12 mouse cellular contexts compared by ENCODE assay signal in genomic region chr7:30730064-30730722, GRCm38 (mm10). TPM values are rescaled to one million over a fixed set of nuclear protein-coding genes. Genes with fewer than 3 reads are reported as not detected.
DNase-seq lines count a peak whose midpoint lies in the region; ATAC-seq and TF ChIP-seq lines count a peak whose summit lies in the region.
"Not testable (repeated sequence)": the region's sequence is repeated elsewhere in the genome, so short reads cannot be mapped to it uniquely, and the experiment has no call there.
"Had no signal": no experiment of that assay in that cellular context is flagged by ENCODE, and none has a peak within 500 bp of the region (broad histone marks: within the 10 kb centered on the region; RNA-seq: fewer than 3 reads in every experiment).

No protein-coding gene starts in this region.

- peaks cover 46% of the 10 kb centered on the region for H3K4me1 ChIP-seq in G1E (ENCODE audit: insufficient read depth, low read depth, low read length)
- not testable (repeated sequence) for H3K4me1 ChIP-seq in forebrain, embryonic 11.5 days (replicated peaks; ENCODE audit: control insufficient read depth, insufficient read depth, low read length); kidney, adult 2 months (ENCODE audit: control insufficient read depth, insufficient read depth, low read length)
- H3K4me1 ChIP-seq in heart, postnatal 0 days (ENCODE audit: control insufficient read depth, insufficient read depth): peaks cover 14% of the 10 kb centered on the region
- peaks cover 15% of the 10 kb centered on the region for H3K4me1 ChIP-seq in liver, embryonic 11.5 days (replicated peaks; ENCODE audit: control insufficient read depth, insufficient read depth, low read length)
- H3K4me1 ChIP-seq in midbrain, embryonic 12.5 days: peaks cover 27% of the 10 kb centered on the region
- peaks cover 16% of the 10 kb centered on the region; the same call in 1 of the 2 replicates for H3K4me1 ChIP-seq in small intestine, adult 2 months (ENCODE audit: control insufficient read depth, insufficient read depth, insufficient read length, low read length)

- not testable (repeated sequence) for TF ChIP-seq CTCF in G1E (IDR thresholded peaks at IDR 0.05; ENCODE audit: low read depth, low read length); heart, postnatal 0 days (IDR thresholded peaks at IDR 0.05; ENCODE audit: low read depth); kidney, adult 2 months (conservative IDR thresholded peaks at IDR 0.05; ENCODE audit: insufficient read depth, insufficient read length, low read depth, low read length); small intestine, adult 2 months (IDR thresholded peaks at IDR 0.05; ENCODE audit: extremely low read depth, insufficient read length, insufficient replicate concordance, low read depth, low read length)

- peaks cover 79% of the 10 kb centered on the region for H3K36me3 ChIP-seq in G1E (replicated peaks)
- not testable (repeated sequence) for H3K36me3 ChIP-seq in forebrain, embryonic 11.5 days (ENCODE audit: control insufficient read depth, insufficient read depth, low read length); kidney, adult 2 months (ENCODE audit: control insufficient read depth, insufficient read depth, low read length); small intestine, adult 2 months (ENCODE audit: control insufficient read depth, insufficient read depth, low read length)
- H3K36me3 ChIP-seq in heart, postnatal 0 days (replicated peaks; ENCODE audit: control insufficient read depth, insufficient read depth, low read length): peaks cover 40% of the 10 kb centered on the region
- H3K36me3 ChIP-seq in liver, embryonic 11.5 days (ENCODE audit: control insufficient read depth, insufficient read depth, low read length): peaks cover 11% of the 10 kb centered on the region; the same call in 1 of the 2 replicates
- H3K36me3 ChIP-seq in midbrain, embryonic 12.5 days: peaks cover 47% of the 10 kb centered on the region

- H3K4me2 ChIP-seq in forebrain, embryonic 11.5 days (ENCODE audit: low read depth, low read length, severe bottlenecking): peak overlapping the region; percentile 88
- H3K4me2 ChIP-seq in heart, postnatal 0 days (ENCODE audit: low read depth, low read length): peak overlapping the region; percentile 97
- peak overlapping the region; percentile 93 for H3K4me2 ChIP-seq in liver, embryonic 11.5 days
- peak overlapping the region; percentile 63 for H3K4me2 ChIP-seq in midbrain, embryonic 12.5 days (replicated peaks)

- not testable (repeated sequence) for TF ChIP-seq EP300 in heart, postnatal 0 days (IDR thresholded peaks at IDR 0.05; ENCODE audit: low read depth)

- ATAC-seq in G1E (ENCODE audit: extremely low read depth, insufficient number of reproducible peaks, low FRiP score, poor library complexity, severe bottlenecking); forebrain, embryonic 11.5 days (replicated peaks; ENCODE audit: low FRiP score); heart, postnatal 0 days (ENCODE audit: insufficient read depth, low read depth); liver, embryonic 11.5 days (replicated peaks; ENCODE audit: low FRiP score): not testable (repeated sequence)
- ATAC-seq in midbrain, embryonic 12.5 days (ENCODE audit: low FRiP score, low read depth): 0 out of 2 replicates have a peak, but pooled peaks have one; percentile 0

- H3K4me3 ChIP-seq in G1E (ENCODE audit: low read depth, low read length): peak overlapping the region; percentile 83
- H3K4me3 ChIP-seq in forebrain, embryonic 11.5 days (ENCODE audit: low read depth, low read length): peak overlapping the region; percentile 75
- peak overlapping the region; percentile 88 for H3K4me3 ChIP-seq in heart, postnatal 0 days (ENCODE audit: low read depth, low read length)
- H3K4me3 ChIP-seq in kidney, adult 2 months (ENCODE audit: insufficient read depth, low read depth, low read length): peak overlapping the region; percentile 74
- H3K4me3 ChIP-seq in liver, embryonic 11.5 days (ENCODE audit: low read depth, low read length): peak overlapping the region; percentile 89
- H3K4me3 ChIP-seq in midbrain, embryonic 12.5 days: peak overlapping the region; percentile 73
- H3K4me3 ChIP-seq in small intestine, adult 2 months (ENCODE audit: low read depth, low read length): peak overlapping the region; percentile 86

- not testable (repeated sequence) for DNase-seq in G1E (ENCODE audit: low spot score); forebrain, embryonic 11.5 days (ENCODE audit: low spot score); heart, postnatal 0 days (ENCODE audit: low spot score); kidney, adult 2 months; liver, embryonic 11.5 days (ENCODE audit: low spot score)
- peak; percentile 47 for DNase-seq in cerebellum, adult 9-11 months

- H3K9ac ChIP-seq in forebrain, embryonic 11.5 days (ENCODE audit: low read length): peak overlapping the region; percentile 86
- peak overlapping the region; percentile 85 for H3K9ac ChIP-seq in heart, postnatal 0 days (replicated peaks; ENCODE audit: low read depth, low read length)
- H3K9ac ChIP-seq in liver, embryonic 11.5 days (ENCODE audit: low read depth, low read length): peak overlapping the region; percentile 92
- peak overlapping the region; percentile 79 for H3K9ac ChIP-seq in midbrain, embryonic 12.5 days (replicated peaks)

- 20% methylated on average over 8 of the region's 22 CpGs for WGBS in forebrain, embryonic 11.5 days
- 28% methylated on average over 11 of the region's 22 CpGs for WGBS in heart, postnatal 0 days
- WGBS in kidney, adult 2 months: 16% methylated on average over 20 of the region's 22 CpGs
- WGBS in liver, embryonic 11.5 days: 21% methylated on average over 20 of the region's 22 CpGs
- 23% methylated on average over 9 of the region's 22 CpGs for WGBS in midbrain, embryonic 12.5 days
- WGBS in small intestine, adult 2 months: 14% methylated on average over 15 of the region's 22 CpGs

- TF ChIP-seq POLR2A in kidney, adult 2 months (IDR thresholded peaks at IDR 0.05; ENCODE audit: low read depth, low read length); small intestine, adult 2 months (IDR thresholded peaks at IDR 0.05; ENCODE audit: low read depth, low read length): not testable (repeated sequence)

- not testable (repeated sequence) for H3K27me3 ChIP-seq in G1E (ENCODE audit: insufficient read depth, low read length); forebrain, embryonic 11.5 days (ENCODE audit: control insufficient read depth, insufficient read depth, low read length); heart, postnatal 0 days (ENCODE audit: control insufficient read depth, insufficient read depth, low read length); kidney, adult 2 months (replicated peaks; ENCODE audit: control insufficient read depth, insufficient read depth, low read length); liver, embryonic 11.5 days (replicated peaks; ENCODE audit: control insufficient read depth, insufficient read depth, low read length); midbrain, embryonic 12.5 days; small intestine, adult 2 months (ENCODE audit: control insufficient read depth, insufficient read depth, low read length)

- H3K27ac ChIP-seq in forebrain, embryonic 11.5 days (ENCODE audit: low read depth, low read length): peak overlapping the region; percentile 87; the same call in 1 of the 2 replicates
- H3K27ac ChIP-seq in heart, postnatal 0 days (ENCODE audit: low read depth): peak overlapping the region; percentile 84
- H3K27ac ChIP-seq in kidney, adult 2 months (ENCODE audit: insufficient read depth, low read depth, low read length): peak overlapping the region; percentile 68; the same call in 1 of the 2 replicates
- peak overlapping the region; percentile 88 for H3K27ac ChIP-seq in liver, embryonic 11.5 days (ENCODE audit: low read depth, low read length)
- H3K27ac ChIP-seq in midbrain, embryonic 12.5 days (replicated peaks): peak overlapping the region; percentile 91
- peak overlapping the region; percentile 80 for H3K27ac ChIP-seq in small intestine, adult 2 months (ENCODE audit: insufficient read depth, low read depth, low read length)

- not testable (repeated sequence) for H3K9me3 ChIP-seq in G1E (replicated peaks); forebrain, embryonic 11.5 days (ENCODE audit: control insufficient read depth, low read length); heart, postnatal 0 days (replicated peaks; ENCODE audit: control insufficient read depth, low read length); liver, embryonic 11.5 days (ENCODE audit: control insufficient read depth, low read length); midbrain, embryonic 12.5 days

RNA-seq across cellular contexts. Expression of gene Tmem147, which starts 0.9 kb away (rescaled TPM):
- total RNA-seq in G1E (2014; fragmentation: Nextera tagmentation) (57.5 and 67.7 TPM in 2 replicates), G1E (2017) (47.5 and 54.9 TPM in 2 replicates)
- 40.1 and 44.9 TPM in 2 replicates for polyA plus RNA-seq in G1E (2012)
- polyA plus RNA-seq in forebrain, embryonic 11.5 days (2014; fragmentation: Nextera tagmentation; extraction: Ambion mirVana): 133 and 153 TPM in 2 replicates
- 228 and 261 TPM in 2 replicates for total RNA-seq in heart, postnatal 0 days (2014; rRNA removed; ENCODE audit: low replicate concordance)
- polyA plus RNA-seq in heart, postnatal 0 days (2015; fragmentation: Nextera tagmentation; extraction: Ambion mirVana): 283 and 304 TPM in 2 replicates
- polyA plus RNA-seq in kidney, adult 2 months (2012; rRNA removed): 457 and 511 TPM in 2 replicates
- 168 and 181 TPM in 2 replicates for polyA plus RNA-seq in liver, embryonic 11.5 days (2014; fragmentation: Nextera tagmentation; extraction: Ambion mirVana)
- polyA plus RNA-seq in midbrain, embryonic 12.5 days (2016; fragmentation: Nextera tagmentation; extraction: Ambion mirVana): 149 and 152 TPM in 2 replicates
- polyA plus RNA-seq in small intestine, adult 2 months (2012; rRNA removed): 181 and 200 TPM in 2 replicates

RNA-seq across cellular contexts. Expression of gene Gapdhs, which starts 13.3 kb away (rescaled TPM):
- total RNA-seq in G1E (2014; fragmentation: Nextera tagmentation) (not detected in 2 replicates), G1E (2017) (not detected in 2 replicates)
- polyA plus RNA-seq in G1E (2012): not detected in 2 replicates
- polyA plus RNA-seq in forebrain, embryonic 11.5 days (2014; fragmentation: Nextera tagmentation; extraction: Ambion mirVana): 0.33 and 1.5 TPM in 2 replicates
- not detected in 2 replicates for total RNA-seq in heart, postnatal 0 days (2014; rRNA removed; ENCODE audit: low replicate concordance)
- 0.16 TPM in 1 of 2 replicates, not detected in the other for polyA plus RNA-seq in heart, postnatal 0 days (2015; fragmentation: Nextera tagmentation; extraction: Ambion mirVana)
- polyA plus RNA-seq in kidney, adult 2 months (2012; rRNA removed): 0.31 and 0.86 TPM in 2 replicates
- polyA plus RNA-seq in liver, embryonic 11.5 days (2014; fragmentation: Nextera tagmentation; extraction: Ambion mirVana): 0.31 and 0.44 TPM in 2 replicates
- 0.65 and 1.6 TPM in 2 replicates for polyA plus RNA-seq in midbrain, embryonic 12.5 days (2016; fragmentation: Nextera tagmentation; extraction: Ambion mirVana)
- polyA plus RNA-seq in small intestine, adult 2 months (2012; rRNA removed): not detected in 2 replicates
- total RNA-seq: adrenal gland, postnatal 25 days; gastrocnemius, postnatal 14 days; layer of hippocampus, postnatal 25 days had no signal

RNA-seq across cellular contexts. Expression of gene Atp4a, which starts 18.2 kb away (rescaled TPM):
- total RNA-seq in G1E (2014; fragmentation: Nextera tagmentation): not detected in 2 replicates
- total RNA-seq in G1E (2017): 0.05 and 0.06 TPM in 2 replicates
- polyA plus RNA-seq in G1E (2012): not detected in 2 replicates
- polyA plus RNA-seq in forebrain, embryonic 11.5 days (2014; fragmentation: Nextera tagmentation; extraction: Ambion mirVana): 0.72 and 1.7 TPM in 2 replicates
- total RNA-seq in heart, postnatal 0 days (2014; rRNA removed; ENCODE audit: low replicate concordance): not detected in 2 replicates
- 0.04 TPM in 1 of 2 replicates, not detected in the other for polyA plus RNA-seq in heart, postnatal 0 days (2015; fragmentation: Nextera tagmentation; extraction: Ambion mirVana)
- polyA plus RNA-seq in kidney, adult 2 months (2012; rRNA removed): 33.1 and 39.1 TPM in 2 replicates
- polyA plus RNA-seq in liver, embryonic 11.5 days (2014; fragmentation: Nextera tagmentation; extraction: Ambion mirVana): 1.5 and 1.9 TPM in 2 replicates
- polyA plus RNA-seq in midbrain, embryonic 12.5 days (2016; fragmentation: Nextera tagmentation; extraction: Ambion mirVana): 1.1 and 2.0 TPM in 2 replicates
- 0.37 and 1.2 TPM in 2 replicates for polyA plus RNA-seq in small intestine, adult 2 months (2012; rRNA removed)
- polyA plus RNA-seq: inflammation-experienced regulatory T-cells, adult 6 months had no signal

RNA-seq across cellular contexts. Expression of gene Sbsn, which starts 21.1 kb away (rescaled TPM):
- 5.4 and 5.7 TPM in 2 replicates for total RNA-seq in G1E (2014; fragmentation: Nextera tagmentation)
- total RNA-seq in G1E (2017): 0.52 and 5.1 TPM in 2 replicates
- 0.96 and 1.5 TPM in 2 replicates for polyA plus RNA-seq in G1E (2012)
- polyA plus RNA-seq in forebrain, embryonic 11.5 days (2014; fragmentation: Nextera tagmentation; extraction: Ambion mirVana): 0.27 and 1.8 TPM in 2 replicates
- 0.23 and 4.6 TPM in 2 replicates for total RNA-seq in heart, postnatal 0 days (2014; rRNA removed; ENCODE audit: low replicate concordance)
- polyA plus RNA-seq in heart, postnatal 0 days (2015; fragmentation: Nextera tagmentation; extraction: Ambion mirVana): 2.5 and 2.6 TPM in 2 replicates
- polyA plus RNA-seq in kidney, adult 2 months (2012; rRNA removed): 1.4 and 1.9 TPM in 2 replicates
- polyA plus RNA-seq in liver, embryonic 11.5 days (2014; fragmentation: Nextera tagmentation; extraction: Ambion mirVana): 0.07 and 0.21 TPM in 2 replicates
- 1.6 and 1.8 TPM in 2 replicates for polyA plus RNA-seq in midbrain, embryonic 12.5 days (2016; fragmentation: Nextera tagmentation; extraction: Ambion mirVana)
- 0.23 and 0.27 TPM in 2 replicates for polyA plus RNA-seq in small intestine, adult 2 months (2012; rRNA removed)

RNA-seq across cellular contexts. Expression of gene 2200002J24Rik, which starts 31.5 kb away (rescaled TPM):
- total RNA-seq in G1E (2014; fragmentation: Nextera tagmentation) (not detected in 2 replicates), G1E (2017) (not detected in 2 replicates)
- not detected in 2 replicates for polyA plus RNA-seq in G1E (2012)
- polyA plus RNA-seq in forebrain, embryonic 11.5 days (2014; fragmentation: Nextera tagmentation; extraction: Ambion mirVana): not detected in 2 replicates
- total RNA-seq in heart, postnatal 0 days (2014; rRNA removed; ENCODE audit: low replicate concordance): 1.5 and 6.6 TPM in 2 replicates
- polyA plus RNA-seq in heart, postnatal 0 days (2015; fragmentation: Nextera tagmentation; extraction: Ambion mirVana): 5.8 and 6.4 TPM in 2 replicates
- 0.96 and 1.4 TPM in 2 replicates for polyA plus RNA-seq in kidney, adult 2 months (2012; rRNA removed)
- polyA plus RNA-seq in liver, embryonic 11.5 days (2014; fragmentation: Nextera tagmentation; extraction: Ambion mirVana): 0.53 TPM in 1 of 2 replicates, not detected in the other
- not detected in 2 replicates for polyA plus RNA-seq in midbrain, embryonic 12.5 days (2016; fragmentation: Nextera tagmentation; extraction: Ambion mirVana)
- 1.1 and 6.1 TPM in 2 replicates for polyA plus RNA-seq in small intestine, adult 2 months (2012; rRNA removed)
- total RNA-seq: gastrocnemius, postnatal 14 days; layer of hippocampus, postnatal 25 days had no signal
- polyA plus RNA-seq: inflammation-experienced regulatory T-cells, adult 6 months had no signal

Comparison
In these comparisons a context has a peak if more than half of its experiments do, and no peak if none do; other contexts are left out.
1. RNA of gene Atp4a, which starts 18.2 kb away (polyA plus RNA-seq): 33.1 to 39.1 TPM in kidney, adult 2 months; 1.5 to 1.9 TPM in liver, embryonic 11.5 days, 0.72 to 1.7 TPM in forebrain, embryonic 11.5 days, 1.1 to 2.0 TPM in midbrain, embryonic 12.5 days, 0.37 to 1.2 TPM in small intestine, adult 2 months, 0.04 TPM in heart, postnatal 0 days and not detected in G1E; every median in the first group is over 10 times any median in the second.
2. Peak in every context shown above with its lines, with median percentiles within 50 percentile points of each other: H3K4me3 ChIP-seq, H3K27ac ChIP-seq, H3K4me2 ChIP-seq and H3K9ac ChIP-seq.